Mouse (Mus musculus) regulatory T cell (primary cell): ENCODE measurements around the gene Lrmda.

Source experiments
- in situ Hi-C: fragments of 300-600 bp; cut with MboI, MseI; formaldehyde crosslinking; loops from one replicate; pipeline ENCODE4 v1.15.1; 2025; ENCODE audit warnings: high pct_unique_total_duplicates

Gene Lrmda

DNA sequence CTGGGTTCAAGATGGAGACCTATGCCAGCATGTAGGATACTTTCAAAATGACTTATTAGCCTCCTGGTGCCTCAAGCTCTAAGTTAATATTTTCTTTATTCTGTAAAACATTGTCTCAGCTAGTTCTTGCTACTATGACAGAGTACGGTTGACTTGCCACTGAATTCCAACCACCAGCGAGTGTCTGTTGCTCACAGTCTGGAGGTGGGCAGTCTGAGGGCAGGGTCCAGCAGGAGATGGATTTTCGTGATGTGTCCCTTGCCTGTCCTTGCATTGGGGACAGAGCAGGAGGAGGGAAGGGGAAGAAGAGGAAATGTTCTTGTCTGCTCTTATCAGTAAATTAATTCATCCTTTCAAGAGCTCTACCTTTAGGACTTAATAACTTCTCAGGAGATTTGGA, 559.5 kb downstream of the Lrmda start:
- in situ Hi-C loops: no loop called here

DNA sequence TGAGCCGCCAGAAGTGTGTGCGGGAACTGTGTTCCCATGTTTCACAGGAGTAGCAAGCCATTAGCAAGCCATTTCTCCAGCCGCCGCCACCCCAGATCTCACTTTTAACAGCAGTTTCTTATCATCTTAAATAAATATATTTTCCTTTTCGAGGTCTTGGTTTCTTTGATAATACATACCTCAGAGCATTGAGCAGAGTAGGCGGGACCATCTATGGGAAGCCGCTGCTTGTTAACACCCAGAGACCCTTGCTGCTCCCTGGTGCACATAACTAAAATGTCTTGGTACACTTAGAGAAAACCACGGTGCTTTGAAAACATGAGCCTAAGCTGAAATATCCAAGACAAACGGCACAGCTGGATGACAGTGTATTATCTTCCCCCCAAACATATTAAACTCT, 562.6 kb downstream of the Lrmda start:
- in situ Hi-C loops: loop anchor here (10.0 kb wide), 1 partner anchor 617 kb away; no protein-coding TSS in a partner anchor

DNA sequence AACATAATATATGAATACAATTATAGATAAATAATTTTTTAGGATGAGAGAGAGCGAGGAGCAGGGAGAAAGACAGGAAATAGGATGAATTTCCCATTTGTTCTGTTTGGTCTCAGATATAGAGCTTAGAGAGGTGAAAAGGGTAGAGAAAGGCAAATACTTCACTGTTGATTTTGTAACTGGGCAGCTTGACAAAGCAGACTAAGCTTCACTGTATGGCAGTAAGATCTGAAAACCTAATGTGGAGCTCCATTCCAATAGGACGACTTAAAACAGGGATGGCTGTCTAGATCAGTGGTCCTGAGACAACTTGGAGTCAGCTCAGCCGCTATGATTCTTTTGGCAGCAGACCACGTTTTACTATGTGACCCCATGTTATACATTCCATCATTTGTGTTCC, 566.8 kb downstream of the Lrmda start:
- in situ Hi-C loops: loop anchor here (10.0 kb wide), 1 partner anchor 621 kb away; no protein-coding TSS in a partner anchor

GRCm38 (mm10) chr14:22586796-22587195, 567.3 kb downstream of the Lrmda start:
- in situ Hi-C loops: loop anchor here (10.0 kb wide), 1 partner anchor 622 kb away; no protein-coding TSS in a partner anchor

- in situ Hi-C loops: loop anchor here (10.0 kb wide), 1 partner anchor 623 kb away; no protein-coding TSS in a partner anchor
Observed at GRCm38 (mm10) chr14:22587285-22587957, 567.9 kb downstream of the Lrmda start.

DNA sequence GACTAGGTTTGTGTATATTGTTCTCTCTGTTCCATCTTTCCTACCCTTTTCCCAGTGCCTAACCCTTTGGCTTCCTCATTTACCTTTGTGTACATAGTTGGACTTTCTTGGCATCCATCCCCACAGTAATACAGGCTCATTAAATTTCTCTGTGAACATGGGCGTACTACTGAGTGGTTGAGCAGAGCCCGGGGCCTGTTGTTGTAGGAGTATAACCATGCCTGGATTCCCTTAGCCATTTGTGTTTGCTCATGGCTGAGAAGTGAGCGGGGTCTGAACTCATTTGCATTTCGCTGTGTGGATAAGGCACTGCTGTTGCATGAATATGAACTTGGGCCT, 568.4 kb downstream of the Lrmda start:
- in situ Hi-C loops: loop anchor here (10.0 kb wide), 1 partner anchor 623 kb away; no protein-coding TSS in a partner anchor

GRCm38 (mm10) chr14:22588394-22588793, 568.9 kb downstream of the Lrmda start:
- in situ Hi-C loops: loop anchor here (10.0 kb wide), 1 partner anchor 624 kb away; no protein-coding TSS in a partner anchor

DNA sequence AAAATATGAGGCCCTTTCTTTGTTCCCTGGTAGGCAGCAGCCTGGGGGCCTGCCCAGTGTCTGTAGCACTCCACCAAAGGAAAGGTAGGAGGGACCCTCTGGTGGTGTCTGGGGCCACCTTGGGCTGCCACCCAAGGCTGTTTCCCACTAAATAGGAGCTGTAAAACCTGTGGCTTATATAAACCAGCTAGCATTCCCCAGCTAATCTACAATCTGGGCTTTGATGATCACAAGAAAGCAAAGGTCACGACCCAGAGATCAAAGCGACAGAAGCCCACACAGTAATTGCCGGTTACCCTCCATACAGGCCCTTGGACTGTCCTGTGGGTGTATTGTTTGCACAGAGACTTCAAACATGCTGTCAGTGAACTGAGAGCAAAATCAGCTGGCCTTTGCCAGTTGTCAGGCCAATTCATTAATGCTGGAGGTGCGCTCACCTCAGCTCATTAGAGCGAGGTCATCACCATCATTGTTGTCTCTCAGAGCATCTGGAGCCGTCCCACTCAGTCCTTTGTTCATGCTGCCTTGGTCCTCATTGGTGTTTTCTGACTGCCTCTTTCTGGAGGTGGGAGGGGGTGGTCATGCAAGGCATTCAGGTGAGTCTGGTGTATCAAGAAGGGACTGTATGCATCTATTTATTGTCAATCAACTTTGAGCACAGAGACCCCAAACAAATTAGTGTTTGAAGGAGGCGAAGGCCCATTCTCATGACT, 570.1 kb downstream of the Lrmda start:
- in situ Hi-C loops: loop anchor here (10.0 kb wide), 1 partner anchor 625 kb away; no protein-coding TSS in a partner anchor

DNA sequence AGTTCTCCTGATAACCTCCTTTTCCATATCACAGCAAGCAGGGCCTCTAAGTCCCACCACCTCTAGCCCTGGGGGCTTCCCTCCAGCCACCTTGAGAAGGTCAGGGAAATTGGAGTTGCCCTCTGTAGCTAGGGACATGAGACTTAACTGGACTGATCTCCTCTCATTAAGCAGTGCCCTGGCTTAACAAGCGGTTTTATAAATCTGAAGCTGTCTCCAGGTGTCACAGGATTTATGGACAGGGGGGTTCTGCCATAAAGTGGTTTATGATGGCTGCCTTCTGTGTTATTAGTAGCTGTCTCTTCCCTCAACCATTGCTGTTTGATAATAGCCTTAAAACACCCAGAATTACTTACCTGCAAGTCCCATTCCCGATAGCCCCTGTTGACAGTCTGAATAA, 571.7 kb downstream of the Lrmda start:
- in situ Hi-C loops: no loop called here

- in situ Hi-C loops: no loop called here
Observed at GRCm38 (mm10) chr14:22597508-22597907, 578.0 kb downstream of the Lrmda start.

GRCm38 (mm10) chr14:22598638-22599037, 579.1 kb downstream of the Lrmda start:
- in situ Hi-C loops: no loop called here

DNA sequence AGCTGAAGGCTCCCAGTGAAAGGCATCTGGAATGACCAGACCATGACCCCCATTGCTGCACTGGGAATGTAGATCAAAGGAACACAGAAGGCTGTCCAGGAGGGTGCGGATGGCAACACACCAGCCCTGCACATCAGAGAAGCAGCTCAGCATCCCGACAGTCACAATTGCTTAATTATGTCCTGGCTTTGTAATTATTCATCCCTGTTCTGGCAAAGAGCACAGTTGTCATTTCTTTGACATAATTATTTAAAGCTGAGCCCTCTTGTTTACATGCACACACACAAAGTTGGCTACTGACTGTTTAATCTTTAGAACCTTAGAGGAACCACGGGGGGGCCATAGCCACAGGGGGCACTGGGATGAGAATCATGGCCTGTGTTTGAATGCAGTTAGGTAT, 580.7 kb downstream of the Lrmda start:
- in situ Hi-C loops: no loop called here

DNA sequence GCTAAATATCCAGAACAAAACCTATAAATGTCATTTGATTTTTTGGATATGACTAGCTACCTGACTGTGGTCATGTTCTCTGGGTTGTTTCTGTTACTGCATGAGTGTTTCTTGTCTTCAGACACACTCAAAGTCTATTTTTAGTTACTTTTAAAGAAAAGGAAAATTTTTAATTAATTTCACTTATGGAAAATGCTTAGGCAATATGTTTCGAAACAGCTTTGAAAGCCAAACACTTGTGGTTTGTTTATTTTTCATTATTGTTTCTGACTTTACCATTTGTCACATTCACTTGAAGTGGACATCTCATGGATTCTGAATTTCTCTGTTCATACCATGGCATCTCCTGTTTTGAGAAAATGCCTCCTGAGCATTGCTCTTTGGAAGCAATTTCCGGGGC, 582.8 kb downstream of the Lrmda start:
- in situ Hi-C loops: no loop called here

GRCm38 (mm10) chr14:22608599-22608998, 589.1 kb downstream of the Lrmda start:
- in situ Hi-C loops: no loop called here

GRCm38 (mm10) chr14:22609261-22610245, 590.0 kb downstream of the Lrmda start:
- in situ Hi-C loops: no loop called here

GRCm38 (mm10) chr14:22611011-22611410, 591.5 kb downstream of the Lrmda start:
- in situ Hi-C loops: no loop called here

- in situ Hi-C loops: no loop called here
Observed at GRCm38 (mm10) chr14:22620191-22620590, 600.7 kb downstream of the Lrmda start.

DNA sequence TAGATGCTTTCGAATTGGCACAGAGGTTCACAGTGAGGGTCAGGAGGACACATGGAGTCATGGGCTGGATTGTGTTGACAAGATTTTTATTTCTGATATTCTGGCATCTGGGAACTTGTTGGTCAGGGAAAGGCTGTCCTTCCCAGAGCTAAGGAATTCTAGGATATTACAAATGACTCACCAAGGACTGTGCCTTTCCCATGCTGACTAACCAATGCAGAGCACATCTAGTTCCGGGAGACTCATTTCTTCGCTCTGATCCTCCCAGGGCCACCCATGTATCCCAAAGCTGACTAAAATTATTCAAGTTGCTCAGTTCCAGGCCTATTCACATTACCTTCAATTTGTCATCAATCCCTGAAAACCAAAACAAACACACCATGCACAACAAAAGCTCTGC, 602.4 kb downstream of the Lrmda start:
- in situ Hi-C loops: no loop called here

GRCm38 (mm10) chr14:22627105-22627829, 607.8 kb downstream of the Lrmda start:
- in situ Hi-C loops: no loop called here

GRCm38 (mm10) chr14:22630361-22630867, 610.9 kb downstream of the Lrmda start:
- in situ Hi-C loops: no loop called here

DNA sequence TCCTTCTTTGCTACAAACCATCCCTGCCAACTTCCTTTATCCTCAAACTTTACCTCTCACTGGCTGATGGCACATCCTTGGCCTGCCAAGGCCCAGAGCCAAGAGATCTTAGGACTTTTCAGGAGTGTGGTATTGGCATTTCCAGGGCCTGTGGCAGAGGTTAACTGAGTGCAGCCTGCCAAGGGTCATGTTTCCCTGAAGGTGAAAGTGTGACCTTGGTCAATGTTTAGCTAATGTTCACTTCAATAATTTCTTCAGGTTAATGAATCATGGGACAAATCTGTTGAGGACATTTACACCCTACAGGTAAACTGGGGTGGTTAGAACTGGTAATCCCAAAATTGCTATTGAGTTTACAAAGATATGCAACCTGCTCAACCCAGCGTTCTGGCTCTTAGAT, 614.1 kb downstream of the Lrmda start:
- in situ Hi-C loops: no loop called here
